Mouse (Mus musculus) T-helper 2 cell (primary cell): ENCODE results near the gene Cnot1.
"Not testable (repeated sequence)": the region's sequence is repeated elsewhere in the genome, so short reads cannot be mapped to it uniquely, and the experiment has no call there.

Experiments used
- in situ Hi-C: fragments of 300-600 bp; cut with MboI, MseI; formaldehyde crosslinking; loops from one replicate; pipeline ENCODE4 v1.15.1; 2025; ENCODE audit warnings: high pct_unique_total_duplicates

Gene Cnot1

GRCm38 (mm10) chr8:95818211-95818610 is 10.9 kb upstream of the Cnot1 start:
- in situ Hi-C loops, result loop anchor here (25.0 kb wide), 1 partner anchor 981 kb away; the partner anchor contains the start of genes Ciapin1 and Coq9

- in situ Hi-C loops, result loop anchor here (25.0 kb wide), 1 partner anchor 980 kb away; the partner anchor contains the start of genes Ciapin1 and Coq9
Observed at GRCm38 (mm10) chr8:95817597-95817996, 10.3 kb upstream of the Cnot1 start.

GRCm38 (mm10) chr8:95816044-95816708 is 8.9 kb upstream of the Cnot1 start:
- in situ Hi-C loops, result loop anchor here (25.0 kb wide), 1 partner anchor 979 kb away; the partner anchor contains the start of genes Ciapin1 and Coq9

GRCm38 (mm10) chr8:95810184-95810591 is 2.9 kb upstream of the Cnot1 start:
- in situ Hi-C loops, result loop anchor here (25.0 kb wide), 1 partner anchor 973 kb away; the partner anchor contains the start of genes Ciapin1 and Coq9

- in situ Hi-C loops, result loop anchor here (25.0 kb wide), 1 partner anchor 972 kb away; the partner anchor contains the start of genes Ciapin1 and Coq9
Observed at GRCm38 (mm10) chr8:95809116-95809515, 1.9 kb upstream of the Cnot1 start.

- in situ Hi-C loops, result loop anchor here (25.0 kb wide), 1 partner anchor 971 kb away; the partner anchor contains the start of genes Ciapin1 and Coq9
Observed at GRCm38 (mm10) chr8:95808631-95809030, 1.4 kb upstream of the Cnot1 start.

- in situ Hi-C loops, result loop anchor here (25.0 kb wide), 1 partner anchor 971 kb away; the partner anchor contains the start of genes Ciapin1 and Coq9
Observed at GRCm38 (mm10) chr8:95807861-95808260, 597 bp upstream of the Cnot1 start.

GRCm38 (mm10) chr8:95806461-95807191 is 638 bp downstream of the Cnot1 start:
- in situ Hi-C loops, result loop anchor here (25.0 kb wide), 1 partner anchor 969 kb away; the partner anchor contains the start of genes Ciapin1 and Coq9

GRCm38 (mm10) chr8:95805482-95805881 is 1.8 kb downstream of the Cnot1 start:
- in situ Hi-C loops, result loop anchor here (25.0 kb wide), 1 partner anchor 968 kb away; the partner anchor contains the start of genes Ciapin1 and Coq9

GRCm38 (mm10) chr8:95802231-95802630 is 5.0 kb downstream of the Cnot1 start:
- in situ Hi-C loops, result loop anchor here (25.0 kb wide), 1 partner anchor 965 kb away; the partner anchor contains the start of genes Ciapin1 and Coq9

- in situ Hi-C loops, result loop anchor here (25.0 kb wide), 1 partner anchor 964 kb away; the partner anchor contains the start of genes Ciapin1 and Coq9
Observed at GRCm38 (mm10) chr8:95801476-95802064, 5.7 kb downstream of the Cnot1 start.

- in situ Hi-C loops, result loop anchor here (25.0 kb wide), 1 partner anchor 963 kb away; the partner anchor contains the start of genes Ciapin1 and Coq9
Observed at GRCm38 (mm10) chr8:95800353-95800752, 6.9 kb downstream of the Cnot1 start.

- in situ Hi-C loops, result loop anchor here (25.0 kb wide), 1 partner anchor 963 kb away; the partner anchor contains the start of genes Ciapin1 and Coq9
Observed at GRCm38 (mm10) chr8:95799891-95800290, 7.4 kb downstream of the Cnot1 start.

GRCm38 (mm10) chr8:95799117-95799516 is 8.1 kb downstream of the Cnot1 start:
- in situ Hi-C loops, result no loop called here

- in situ Hi-C loops, result not testable (repeated sequence)
Observed at GRCm38 (mm10) chr8:95795333-95796061, 11.8 kb downstream of the Cnot1 start.

- in situ Hi-C loops, result no loop called here
Observed at GRCm38 (mm10) chr8:95785591-95785990, 21.7 kb downstream of the Cnot1 start.

- in situ Hi-C loops, result no loop called here
Observed at GRCm38 (mm10) chr8:95782628-95783027, 24.6 kb downstream of the Cnot1 start.

GRCm38 (mm10) chr8:95781775-95782174 is 25.5 kb downstream of the Cnot1 start:
- in situ Hi-C loops, result no loop called here

GRCm38 (mm10) chr8:95781085-95781484 is 26.2 kb downstream of the Cnot1 start:
- in situ Hi-C loops, result no loop called here

GRCm38 (mm10) chr8:95764133-95764532 is 43.1 kb downstream of the Cnot1 start:
- in situ Hi-C loops, result no loop called here

GRCm38 (mm10) chr8:95760323-95760722 is 46.9 kb downstream of the Cnot1 start:
- in situ Hi-C loops, result no loop called here
